Mouse (Mus musculus): Measurements from ENCODE around the gene Gm38119.

DNA sequence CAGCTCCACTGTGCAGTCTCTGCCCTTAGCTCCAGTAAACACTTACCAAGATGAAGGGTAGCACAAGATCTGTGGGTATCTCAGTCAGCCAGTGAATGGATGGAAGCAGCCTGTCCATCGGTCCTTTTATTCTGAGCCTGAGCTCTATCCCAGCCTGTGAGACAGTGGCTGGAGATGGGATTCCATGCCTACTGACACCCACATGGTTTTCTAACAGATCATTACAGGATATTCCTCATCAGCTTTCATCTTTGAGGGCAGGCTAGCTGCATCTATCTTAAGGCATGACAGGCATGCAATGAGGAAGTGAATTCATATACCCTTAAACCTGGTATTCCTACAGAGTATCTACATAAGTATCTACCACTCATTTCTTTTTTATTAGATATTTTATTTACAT is 26.1 kb upstream of the Gm38119 start, which contains the start of gene Lce1h:
- TF ChIP-seq POLR2A (IDR thresholded peaks at IDR 0.05; ENCODE audit: borderline replicate concordance, insufficient read depth, low read length) (no peak), CTCF (IDR thresholded peaks at IDR 0.05; ENCODE audit: borderline replicate concordance, insufficient read depth, low read depth, low read length) (no peak)

Data from cerebellum, adult 2 months (tissue).